Mouse (Mus musculus) thymus, adult 2 months (tissue): ENCODE data around the gene Tmem151a.

Experiments
- CTCF ChIP-seq: fragments of 200-500 bp; IDR thresholded peaks from 2 replicates; pipeline ENCODE4 v1.5.1; 2012; ENCODE audit warnings: mild to moderate bottlenecking, control low read depth, low read length, moderate library complexity, borderline replicate concordance; ENCODE audit not compliant: control insufficient read depth, poor library complexity, insufficient read depth; ENCODE audit errors: extremely low read depth
- POLR2A ChIP-seq: fragments of 200-500 bp; IDR thresholded peaks from 2 replicates; pipeline ENCODE4 v1.6.1; 2012; ENCODE audit warnings: mild to moderate bottlenecking, low read length, control low read depth, moderate library complexity; ENCODE audit not compliant: control insufficient read depth, poor library complexity, insufficient read depth; ENCODE audit errors: extremely low read depth

GRCm38 (mm10) chr19:5071077-5071476 lies 14.3 kb downstream of the Tmem151a start:
- TF ChIP-seq CTCF (no peak), POLR2A (no peak)
